Mouse (Mus musculus) hindbrain, embryonic 16.5 days (tissue): ENCODE data around the gene Ptges3l. TPM values are rescaled to one million over a fixed set of nuclear protein-coding genes. Genes with fewer than 3 reads are reported as not detected.
"Not testable (repeated sequence)": the region's sequence is repeated elsewhere in the genome, so short reads cannot be mapped to it uniquely, and the experiment has no call there.

ENCODE experiments used
- ATAC-seq: fragments of 200-750 bp; cut with Nextera tagmentation; 2 replicates; pipeline ENCODE4 v1.8.0; 2017; ENCODE audit warnings: moderate TSS enrichment, moderate library complexity
- H3K27ac ChIP-seq: fragments of 300-500 bp; sonication (generic); 2 replicates; pipeline ENCODE4 v1.5.1; 2014; ENCODE audit warnings: low read depth, mild to moderate bottlenecking, control low read depth, low read length, moderate library complexity
- H3K27me3 ChIP-seq: fragments of 300-500 bp; sonication (generic); replicated peaks from 2 replicates; pipeline ENCODE4 v1.6.1; 2014; ENCODE audit warnings: low read length; ENCODE audit not compliant: control insufficient read depth, insufficient read depth
- H3K36me3 ChIP-seq: fragments of 300-500 bp; sonication (generic); 2 replicates; pipeline ENCODE4 v1.6.1; 2014; ENCODE audit warnings: mild to moderate bottlenecking, low read length, moderate library complexity, mixed read lengths; ENCODE audit not compliant: control insufficient read depth, insufficient read depth
- H3K4me1 ChIP-seq: fragments of 300-500 bp; sonication (generic); 2 replicates; pipeline ENCODE4 v1.6.1; 2014; ENCODE audit warnings: low read depth, low read length; ENCODE audit not compliant: control insufficient read depth, insufficient read depth
- H3K4me2 ChIP-seq: fragments of 300-500 bp; sonication (generic); 2 replicates; pipeline ENCODE4 v1.6.1; 2014; ENCODE audit warnings: mild to moderate bottlenecking, low read length, control low read depth, moderate library complexity
- H3K4me3 ChIP-seq: fragments of 300-500 bp; sonication (generic); 2 replicates; pipeline ENCODE4 v1.5.1; 2014; ENCODE audit warnings: mild to moderate bottlenecking, low read length, control low read depth, moderate library complexity
- H3K9ac ChIP-seq: fragments of 300-500 bp; sonication (generic); 2 replicates; pipeline ENCODE4 v1.6.1; 2014; ENCODE audit warnings: low read depth, mild to moderate bottlenecking, control low read depth, low read length, moderate library complexity
- H3K9me3 ChIP-seq: fragments of 300-500 bp; sonication (generic); 2 replicates; pipeline ENCODE4 v1.6.1; 2014; ENCODE audit warnings: mild to moderate bottlenecking, low read length, moderate library complexity; ENCODE audit not compliant: control insufficient read depth
- WGBS: fragments of 180-500 bp; shearing (Covaris S2); extraction: QIAGEN DNeasy Blood & Tissue Kit; methylation state at CpG from one replicate; pipeline ENCODE4 v1.1.7; 2014; 5-methylcytosine and 5-hydroxymethylcytosine counted together
- polyA plus RNA-seq: library from polyadenylated mRNA; unstranded; fragments of >200 nt; fragmentation: Nextera tagmentation; extraction: Ambion mirVana; gene quantifications from 2 replicates; pipeline ENCODE4 v1.2.1, GENCODE M21; 2015

Gene Ptges3l
- polyA plus RNA-seq, 1 experiment from 2014 or later, result 3.1 TPM

DNA sequence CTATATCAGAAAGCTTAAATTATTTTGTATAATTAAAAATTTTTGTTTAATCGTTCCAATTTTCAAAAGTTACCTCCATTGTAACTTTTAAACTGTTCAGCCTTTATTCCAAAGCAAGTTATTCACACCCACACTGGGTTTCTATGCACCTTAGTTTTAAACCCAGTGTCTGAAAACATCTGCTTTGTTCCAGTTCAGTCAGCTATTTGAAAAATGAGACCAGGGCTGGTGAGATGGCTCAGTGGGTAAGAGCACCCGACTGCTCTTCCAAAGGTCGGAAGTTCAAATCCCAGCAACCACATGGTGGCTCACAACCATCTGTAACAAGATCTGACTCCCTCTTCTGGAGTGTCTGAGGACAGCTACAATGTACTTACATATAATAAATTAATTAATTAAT lies 12.9 kb upstream of the Ptges3l start:
- H3K27me3 ChIP-seq, H3K4me1 ChIP-seq, H3K9ac ChIP-seq, H3K4me2 ChIP-seq, H3K27ac ChIP-seq, ATAC-seq, H3K9me3 ChIP-seq, H3K4me3 ChIP-seq: not testable (repeated sequence)
- 59% methylated on average over 3 of the region's 3 CpGs for WGBS
- H3K36me3 ChIP-seq, result peaks cover 12% of the 10 kb centered on the region

DNA sequence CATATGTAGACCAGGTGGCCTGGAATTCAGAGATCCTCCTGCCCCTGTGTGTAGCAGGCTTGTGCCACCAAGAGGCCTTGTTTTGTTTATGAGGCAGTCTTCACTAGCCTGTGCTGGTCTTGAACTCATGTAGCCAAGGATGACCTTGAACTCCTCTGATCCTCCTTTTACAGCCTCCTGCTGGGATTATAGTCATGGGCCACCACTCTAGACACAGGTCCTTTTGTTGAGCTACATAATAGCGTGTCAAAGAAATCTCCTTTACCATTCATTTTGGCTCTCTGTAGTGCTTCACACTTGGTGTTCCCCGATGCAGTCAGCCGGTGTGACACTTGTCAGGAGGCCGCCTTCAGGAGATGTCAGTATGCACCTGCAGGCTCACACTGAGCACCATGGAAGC lies 11.8 kb upstream of the Ptges3l start:
- H3K9me3 ChIP-seq, result no peaks in the 10 kb centered on the region
- 59% methylated on average over 4 of the region's 4 CpGs for WGBS
- H3K36me3 ChIP-seq, result peaks cover 17% of the 10 kb centered on the region
- no peak overlapping the region for H3K4me3 ChIP-seq
- no peak overlapping the region for H3K4me2 ChIP-seq
- H3K4me1 ChIP-seq, result no peaks in the 10 kb centered on the region
- no peak overlapping the region for H3K27ac ChIP-seq
- H3K9ac ChIP-seq, result no peak overlapping the region
- no peak for ATAC-seq
- H3K27me3 ChIP-seq, result no peaks in the 10 kb centered on the region

DNA sequence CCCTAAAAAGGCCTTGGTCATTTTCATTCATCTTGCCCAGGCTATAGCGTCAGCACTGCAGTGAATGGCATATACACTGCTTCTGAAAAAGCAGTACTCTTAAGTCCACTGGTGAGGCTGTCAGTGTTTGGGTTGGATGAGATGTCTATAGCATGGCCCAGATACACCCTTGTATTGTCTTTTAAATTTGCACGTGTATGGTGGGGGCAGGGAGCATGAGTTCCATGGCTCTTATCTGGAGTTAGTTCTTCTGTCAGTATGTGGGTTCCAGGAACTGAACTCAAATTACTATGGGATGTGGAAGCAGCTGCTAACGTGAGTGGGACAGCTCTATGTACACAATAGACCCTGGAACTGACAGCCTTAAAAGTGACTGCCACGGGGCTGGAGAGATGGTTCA lies 10.7 kb upstream of the Ptges3l start:
- Histone ChIP-seq H3K27me3 (no peaks in the 10 kb centered on the region), H3K9ac (no peak overlapping the region), H3K9me3 (no peaks in the 10 kb centered on the region), H3K4me3 (no peak overlapping the region), H3K27ac (no peak overlapping the region), H3K36me3 (peaks cover 26% of the 10 kb centered on the region), H3K4me2 (no peak overlapping the region), H3K4me1 (no peaks in the 10 kb centered on the region)
- WGBS, result 84% methylated on average over 4 of the region's 4 CpGs
- ATAC-seq, result no peak

DNA sequence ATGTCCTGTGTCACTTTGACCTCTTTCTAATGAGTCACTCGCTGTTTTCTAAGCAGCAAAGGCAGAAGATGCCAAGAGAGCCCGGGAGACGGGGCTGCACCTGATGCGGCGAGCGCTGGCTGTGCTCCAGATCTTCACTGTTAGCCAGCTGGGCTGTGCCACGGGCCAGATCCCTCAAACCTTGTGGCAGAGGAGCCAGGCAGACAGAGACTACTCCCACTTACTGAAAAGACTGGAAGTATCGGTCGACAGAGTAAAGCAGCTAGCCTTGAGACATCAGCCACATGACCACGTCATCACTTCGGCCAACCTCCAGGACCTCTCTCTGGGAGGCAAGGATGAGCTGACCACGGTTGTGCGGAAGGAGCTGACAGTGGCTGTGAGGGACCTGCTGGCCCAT lies 8.3 kb upstream of the Ptges3l start:
- Histone ChIP-seq H3K27ac (no peak overlapping the region), H3K9ac (no peak overlapping the region), H3K4me3 (no peak overlapping the region), H3K36me3 (peaks cover 36% of the 10 kb centered on the region), H3K9me3 (no peaks in the 10 kb centered on the region), H3K4me2 (no peak overlapping the region), H3K4me1 (no peaks in the 10 kb centered on the region), H3K27me3 (no peaks in the 10 kb centered on the region)
- ATAC-seq, result no peak
- WGBS, result 78% methylated on average over 13 of the region's 13 CpGs

DNA sequence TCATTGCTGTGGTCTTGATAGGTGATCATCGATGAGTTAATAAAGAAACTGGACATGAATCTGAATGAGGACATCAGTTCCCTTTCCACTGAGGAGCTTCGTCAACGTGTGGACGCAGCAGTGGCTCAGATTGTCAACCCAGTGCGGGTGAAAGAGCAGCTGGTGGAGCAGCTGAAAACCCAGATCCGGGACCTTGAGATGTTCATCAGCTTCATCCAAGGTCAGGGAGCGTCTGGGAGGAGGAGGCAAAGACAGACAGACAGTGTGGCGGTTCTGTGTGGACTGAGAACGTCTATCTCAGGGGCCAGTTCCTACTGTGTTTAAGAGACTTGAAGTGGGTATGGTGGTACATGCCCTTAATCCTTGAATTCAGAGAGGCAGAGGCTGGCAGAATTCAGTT lies 6.2 kb upstream of the Ptges3l start:
- Histone ChIP-seq H3K36me3 (peaks cover 36% of the 10 kb centered on the region), H3K4me2 (no peak overlapping the region), H3K9ac (no peak overlapping the region), H3K4me3 (no peak overlapping the region), H3K4me1 (peaks cover 9% of the 10 kb centered on the region), H3K9me3 (no peaks in the 10 kb centered on the region), H3K27ac (no peak overlapping the region), H3K27me3 (no peaks in the 10 kb centered on the region)
- ATAC-seq, result no peak
- WGBS, result 90% methylated on average over 9 of the region's 9 CpGs

DNA sequence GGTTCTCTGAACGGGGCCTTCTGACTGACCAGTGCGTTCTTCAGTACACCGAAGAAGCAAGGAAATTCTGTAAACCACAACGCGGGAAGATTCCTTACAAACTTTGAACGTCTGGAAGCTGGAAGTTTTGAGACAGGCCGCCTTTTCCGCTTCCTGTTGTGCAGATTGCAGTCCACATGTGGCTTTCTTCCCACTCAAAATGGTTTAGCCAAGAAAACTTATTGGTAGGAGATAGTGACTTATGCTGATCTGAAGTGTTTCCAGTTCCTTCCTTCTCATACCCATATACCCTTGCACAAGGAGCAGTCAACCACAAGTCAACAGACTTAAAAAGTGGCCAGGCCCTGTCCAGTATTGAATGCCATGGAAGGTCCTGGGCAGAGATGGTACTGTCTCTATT lies 1.0 kb upstream of the Ptges3l start:
- Histone ChIP-seq H3K4me2 (peak overlapping the region; percentile 94), H3K36me3 (peaks cover 12% of the 10 kb centered on the region), H3K4me3 (peak overlapping the region; percentile 98), H3K9me3 (no peaks in the 10 kb centered on the region), H3K4me1 (peaks cover 24% of the 10 kb centered on the region), H3K9ac (peak overlapping the region; percentile 91), H3K27me3 (no peaks in the 10 kb centered on the region), H3K27ac (no peak overlapping the region)
- no peak for ATAC-seq
- 66% methylated on average over 8 of the region's 8 CpGs for WGBS

GRCm38 (mm10) chr11:101424105-101424851 lies 855 bp downstream of the Ptges3l start, which contains the start of gene Gm27029:
Gm27029 (minus strand) TSS chr11:101424796.
- H3K36me3 ChIP-seq, result 0 out of 2 replicates have a peak, but pooled peaks cover 2% of the 10 kb centered on the region
- WGBS, result 9% methylated on average over 23 of the region's 23 CpGs
- no peaks in the 10 kb centered on the region for H3K9me3 ChIP-seq
- peak within 1 kb of the TSS; percentile 91 for H3K9ac ChIP-seq
- peak within 1 kb of the TSS; percentile 92 for H3K27ac ChIP-seq
- peak within 1 kb of the TSS; percentile 98 for H3K4me3 ChIP-seq
- H3K27me3 ChIP-seq, result no peaks in the 10 kb centered on the region
- peaks cover 24% of the 10 kb centered on the region for H3K4me1 ChIP-seq
- ATAC-seq, result peak; percentile 50
- peak within 1 kb of the TSS; percentile 94 for H3K4me2 ChIP-seq

DNA sequence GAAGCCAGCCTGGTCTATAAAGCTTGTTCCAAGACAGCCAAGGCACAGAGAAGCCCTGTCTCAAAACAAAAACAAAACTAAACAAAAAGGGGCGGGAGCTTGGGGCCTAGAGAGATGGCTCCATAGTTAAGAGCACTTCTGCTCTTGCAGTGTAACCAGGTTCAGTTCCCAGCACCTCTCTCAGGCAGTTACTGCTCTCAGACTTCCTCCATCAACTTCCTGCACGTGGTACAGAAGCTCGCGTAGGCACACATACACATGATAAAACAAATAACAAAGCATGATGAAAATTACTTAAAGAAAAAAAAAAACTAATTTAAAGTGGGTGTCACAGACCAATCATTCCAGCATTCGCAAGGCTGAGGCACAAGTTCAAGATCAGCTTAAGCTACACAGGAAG lies 5.0 kb downstream of the Ptges3l start:
- Histone ChIP-seq H3K36me3 (no peaks in the 10 kb centered on the region), H3K27ac (no peak overlapping the region), H3K4me1 (peaks cover 15% of the 10 kb centered on the region), H3K4me2 (no peak overlapping the region), H3K9me3 (no peaks in the 10 kb centered on the region), H3K4me3 (no peak overlapping the region), H3K9ac (no peak overlapping the region), H3K27me3 (no peaks in the 10 kb centered on the region)
- ATAC-seq, result no peak
- WGBS, result 91% methylated on average over 5 of the region's 5 CpGs

DNA sequence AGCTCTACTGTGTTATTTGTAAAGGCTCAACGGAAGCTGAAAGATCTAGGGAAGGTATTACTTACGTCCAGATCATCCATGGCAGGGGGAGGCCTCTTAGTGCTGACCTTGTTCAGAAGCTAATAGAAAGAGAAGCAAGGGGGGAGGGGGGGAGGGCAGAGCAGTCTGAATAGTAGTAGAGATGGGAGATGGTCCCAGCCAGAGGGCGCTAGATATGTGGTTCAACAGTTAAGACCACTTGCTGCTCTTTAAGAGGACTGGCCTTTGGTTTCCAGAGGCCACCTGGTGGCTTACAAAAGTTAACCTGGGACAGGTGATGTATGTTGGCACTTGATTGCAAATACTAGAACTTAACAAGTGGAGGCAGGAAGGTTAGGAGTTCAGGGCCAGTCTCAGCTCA lies 5.5 kb downstream of the Ptges3l start:
- Histone ChIP-seq H3K4me2 (no peak overlapping the region), H3K4me3 (no peak overlapping the region), H3K27me3 (no peaks in the 10 kb centered on the region), H3K9ac (no peak overlapping the region), H3K36me3 (no peaks in the 10 kb centered on the region), H3K9me3 (no peaks in the 10 kb centered on the region), H3K4me1 (peaks cover 14% of the 10 kb centered on the region), H3K27ac (no peak overlapping the region)
- ATAC-seq, result no peak
- 23% methylated on average over 3 of the region's 3 CpGs for WGBS
